Mouse (Mus musculus) right cerebral cortex, postnatal 10 days (tissue): ENCODE data around the gene Rpl23a.

Experiments
- DNase-seq, 2 experiments: peaks; one replicate each; pipeline ENCODE4 v3.0.0; 2021; ENCODE audit warnings: low spot score in 2 of 2

Rpl23a gene

DNA sequence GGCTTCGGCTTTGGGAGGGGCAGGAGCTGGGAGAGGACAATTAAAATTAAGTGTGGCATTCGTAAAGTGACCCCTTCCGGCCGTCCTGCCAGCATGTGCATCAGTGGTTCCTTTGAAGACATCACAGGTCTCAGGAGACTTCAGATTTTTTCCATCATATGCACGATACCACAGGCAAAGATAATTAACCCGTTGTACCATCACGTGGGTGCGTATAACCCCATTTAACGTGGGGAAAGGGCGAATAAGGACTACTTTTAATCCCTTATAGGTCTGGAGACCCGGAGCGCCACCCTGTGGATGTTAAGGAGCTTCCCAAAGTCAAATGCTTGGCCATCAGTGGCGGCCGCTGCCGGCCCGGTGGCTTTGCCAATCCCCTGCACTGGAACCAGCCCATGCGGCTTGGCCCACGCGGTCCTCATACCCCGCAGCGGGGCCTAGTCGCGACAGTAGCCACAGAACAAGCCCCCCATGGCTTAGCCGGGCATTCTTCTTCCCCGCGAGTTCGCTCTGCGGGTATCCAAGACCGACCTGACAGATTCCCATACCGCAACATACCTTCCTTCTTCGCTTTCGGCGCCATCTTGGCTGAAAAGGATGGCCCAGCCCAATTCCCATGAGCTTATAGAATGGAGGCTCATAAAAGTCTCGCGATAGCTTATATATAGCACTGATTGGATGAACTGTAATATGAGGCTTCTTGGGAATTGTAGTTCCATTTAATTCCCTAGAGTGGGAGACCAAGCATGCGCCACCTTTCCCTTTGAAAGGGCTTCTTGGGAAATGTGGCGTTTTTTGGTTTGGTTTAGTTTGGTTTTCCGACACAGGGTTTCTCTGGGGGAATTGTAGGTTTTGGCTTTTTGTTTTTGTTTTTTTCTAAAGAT is at the start of gene Rpl23a:
Gene Rpl23a (minus strand): TSS at position 624 of the 884 bp plus-strand sequence.
- DNase-seq = peak; percentile 89 to 92

GRCm38 (mm10) chr11:78231518-78231917 is 48.1 kb upstream of the Rpl23a start:
- no peak for DNase-seq

- no peak for DNase-seq
Observed at GRCm38 (mm10) chr11:78223586-78223985, 40.2 kb upstream of the Rpl23a start.

DNA sequence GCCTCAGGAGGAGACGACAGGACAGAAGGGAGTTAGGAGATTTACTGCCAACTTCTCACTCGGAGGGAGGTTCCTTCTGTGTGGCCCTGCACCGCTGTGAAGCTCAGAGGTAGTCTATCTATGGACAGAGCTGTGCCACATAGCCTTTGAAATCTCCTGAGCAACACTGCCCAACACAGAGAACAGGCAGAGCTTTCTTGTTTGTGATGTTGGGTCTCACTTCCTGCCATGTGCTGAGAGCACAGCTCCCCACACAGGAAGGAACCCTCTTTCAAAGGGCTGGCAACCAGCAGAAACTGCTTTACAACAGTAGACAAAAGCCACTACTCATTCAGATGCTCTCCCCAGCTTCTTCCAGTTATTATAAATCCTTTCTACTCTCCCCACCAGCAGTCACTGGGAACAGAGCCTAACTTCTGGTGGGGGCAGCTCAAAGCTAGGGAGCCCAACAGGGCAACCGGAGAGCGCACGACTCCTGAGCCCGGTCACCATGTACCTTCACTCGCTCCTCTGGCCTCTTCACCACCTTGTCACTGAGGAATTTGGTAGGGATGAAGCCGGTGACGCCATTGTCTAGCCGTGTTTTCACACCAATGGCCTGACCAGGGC is 32.4 kb upstream of the Rpl23a start:
- peak; percentile 51 to 76 for DNase-seq

- no peak for DNase-seq
Observed at GRCm38 (mm10) chr11:78213086-78213817, 29.9 kb upstream of the Rpl23a start.

DNA sequence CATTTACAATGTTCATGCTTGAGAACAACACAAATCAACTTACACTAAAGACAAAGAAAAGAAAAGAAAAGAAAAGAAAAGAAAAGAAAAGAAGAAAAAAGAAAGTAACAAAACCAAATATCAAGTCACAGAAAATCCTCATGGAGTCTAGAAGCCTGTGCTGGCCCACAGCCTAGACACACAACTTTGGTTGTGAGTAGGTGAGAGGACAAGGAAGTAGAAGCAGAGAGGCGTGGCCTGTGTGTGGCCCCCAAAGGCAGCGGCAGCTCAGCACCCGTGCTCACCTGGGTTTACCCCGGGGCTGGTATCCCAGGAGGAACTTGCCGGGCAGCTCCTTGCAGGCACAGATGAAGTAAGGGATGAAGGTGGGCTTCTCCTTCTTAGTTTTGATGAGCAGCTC is 28.1 kb upstream of the Rpl23a start:
- DNase-seq = no peak

DNA sequence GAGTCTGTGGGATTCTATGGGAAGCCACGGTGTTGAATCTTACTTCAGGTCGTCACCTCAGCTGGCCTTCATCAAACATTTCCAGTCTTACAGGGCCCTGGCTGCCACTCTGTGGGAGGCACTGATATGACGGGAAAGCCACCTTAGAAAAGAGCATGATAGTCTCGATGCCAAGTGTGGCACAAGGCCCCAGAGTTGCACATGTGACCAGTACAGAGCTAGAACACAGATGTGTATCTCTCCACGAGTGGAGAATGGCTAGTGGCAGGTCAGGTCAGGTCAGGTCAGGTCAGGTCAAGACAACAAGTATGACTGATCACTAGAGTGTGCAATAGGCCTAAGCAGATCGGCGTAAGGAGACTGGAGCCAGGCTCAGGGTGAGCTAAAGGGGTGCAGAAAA is 27.2 kb upstream of the Rpl23a start:
- DNase-seq = no peak

- no peak for DNase-seq
Observed at GRCm38 (mm10) chr11:78209886-78210285, 26.5 kb upstream of the Rpl23a start.

GRCm38 (mm10) chr11:78207190-78207589 is 23.8 kb upstream of the Rpl23a start:
- no peak for DNase-seq

- no peak for DNase-seq
Observed at GRCm38 (mm10) chr11:78205361-78206206, 22.2 kb upstream of the Rpl23a start.

DNA sequence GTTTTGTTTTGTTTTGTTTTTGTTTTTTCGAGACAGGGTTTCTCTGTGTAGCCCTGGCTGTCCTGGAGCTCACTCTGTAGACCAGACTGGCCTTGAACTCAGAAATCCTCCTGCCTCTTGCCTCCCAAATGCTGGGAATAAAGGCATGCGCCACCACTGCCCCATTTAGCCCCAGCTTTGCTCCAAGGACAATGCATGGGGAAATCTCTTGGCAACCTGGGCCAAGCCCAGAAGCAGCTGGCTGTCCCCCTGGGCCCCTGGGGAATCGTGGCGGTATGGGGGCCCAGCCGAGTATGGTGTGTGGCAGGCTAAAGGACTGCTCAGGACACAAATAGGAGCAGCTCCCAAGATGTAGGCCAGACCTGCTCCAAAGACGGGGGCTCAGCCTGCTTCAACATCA is 20.9 kb upstream of the Rpl23a start:
- DNase-seq = no peak

DNA sequence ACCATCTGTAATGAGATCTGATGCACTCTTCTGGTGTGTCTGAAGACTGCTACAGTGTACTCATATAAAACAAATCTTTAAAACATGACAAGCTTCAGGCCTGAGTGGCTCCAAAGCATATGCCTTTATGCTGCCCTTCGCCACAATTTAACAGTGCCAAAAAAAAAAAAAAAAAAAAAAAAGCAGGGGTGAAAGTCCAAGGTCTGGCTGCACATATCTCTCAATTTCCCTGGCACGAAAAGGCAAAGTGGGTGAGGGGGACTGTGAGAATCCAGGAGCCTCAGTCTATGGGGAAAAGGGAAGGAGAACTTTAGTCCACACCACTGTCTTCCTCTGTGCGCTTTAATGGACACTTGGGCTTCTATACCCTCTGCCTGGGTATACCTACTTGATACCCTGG is 19.0 kb upstream of the Rpl23a start:
- no peak for DNase-seq

- no peak for DNase-seq
Observed at GRCm38 (mm10) chr11:78195101-78195863, 11.9 kb upstream of the Rpl23a start.

DNA sequence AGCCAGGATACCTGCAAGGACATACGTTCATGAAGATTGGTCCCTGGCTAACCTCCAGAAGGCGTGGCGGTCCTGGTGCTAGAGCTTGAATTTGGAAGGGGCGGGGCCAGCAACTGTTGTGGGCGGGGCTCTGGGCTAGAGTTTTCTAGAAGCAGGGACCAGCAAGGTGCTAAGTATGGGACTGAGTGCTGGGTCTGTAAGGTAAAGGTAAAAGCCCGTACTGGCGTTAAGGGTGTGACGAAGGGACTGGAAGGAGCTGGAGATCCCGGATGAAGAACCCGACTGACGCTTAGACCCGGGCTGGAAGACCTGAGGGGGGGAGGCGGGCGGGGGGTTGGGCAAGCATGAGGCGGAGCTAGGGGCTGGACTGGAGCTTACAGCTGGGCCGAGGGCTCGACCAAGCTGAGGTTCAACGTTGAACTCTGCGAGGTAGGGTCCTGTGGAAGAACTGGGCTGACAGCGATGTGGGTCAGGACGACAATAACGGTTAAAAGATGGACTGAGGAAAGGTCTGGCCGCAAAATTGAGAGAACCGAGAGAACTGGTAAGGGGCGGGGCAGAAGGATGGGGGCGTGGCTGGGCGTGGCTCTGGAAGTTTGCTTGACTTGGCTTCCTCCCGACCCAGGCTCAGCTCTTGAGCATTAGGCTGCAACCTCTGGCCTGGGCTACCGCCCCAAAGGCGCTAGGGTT is 11.2 kb upstream of the Rpl23a start:
- peak in 1 of 2 experiments; percentile 61 for DNase-seq

- DNase-seq = no peak
Observed at GRCm38 (mm10) chr11:78193113-78193512, 9.7 kb upstream of the Rpl23a start, which contains the start of gene Proca1. Gene Proca1 (plus strand): TSS chr11:78193392.

DNA sequence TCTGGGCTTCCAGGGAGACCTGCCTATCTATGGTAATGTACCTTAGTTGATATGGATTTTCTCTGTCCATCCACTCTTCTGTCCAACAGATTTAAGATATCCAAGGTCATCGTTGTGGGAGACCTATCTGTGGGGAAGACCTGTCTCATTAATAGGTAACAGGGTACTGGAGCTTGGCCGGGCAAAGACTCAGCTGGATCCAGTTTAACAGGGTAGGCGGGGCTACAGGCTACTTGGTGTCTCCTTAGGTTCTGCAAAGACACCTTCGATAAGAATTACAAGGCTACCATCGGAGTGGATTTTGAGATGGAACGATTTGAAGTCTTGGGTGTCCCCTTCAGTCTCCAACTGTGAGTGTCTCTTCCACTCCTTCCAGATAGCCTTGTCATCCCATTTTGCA is 6.7 kb upstream of the Rpl23a start:
- no peak for DNase-seq

DNA sequence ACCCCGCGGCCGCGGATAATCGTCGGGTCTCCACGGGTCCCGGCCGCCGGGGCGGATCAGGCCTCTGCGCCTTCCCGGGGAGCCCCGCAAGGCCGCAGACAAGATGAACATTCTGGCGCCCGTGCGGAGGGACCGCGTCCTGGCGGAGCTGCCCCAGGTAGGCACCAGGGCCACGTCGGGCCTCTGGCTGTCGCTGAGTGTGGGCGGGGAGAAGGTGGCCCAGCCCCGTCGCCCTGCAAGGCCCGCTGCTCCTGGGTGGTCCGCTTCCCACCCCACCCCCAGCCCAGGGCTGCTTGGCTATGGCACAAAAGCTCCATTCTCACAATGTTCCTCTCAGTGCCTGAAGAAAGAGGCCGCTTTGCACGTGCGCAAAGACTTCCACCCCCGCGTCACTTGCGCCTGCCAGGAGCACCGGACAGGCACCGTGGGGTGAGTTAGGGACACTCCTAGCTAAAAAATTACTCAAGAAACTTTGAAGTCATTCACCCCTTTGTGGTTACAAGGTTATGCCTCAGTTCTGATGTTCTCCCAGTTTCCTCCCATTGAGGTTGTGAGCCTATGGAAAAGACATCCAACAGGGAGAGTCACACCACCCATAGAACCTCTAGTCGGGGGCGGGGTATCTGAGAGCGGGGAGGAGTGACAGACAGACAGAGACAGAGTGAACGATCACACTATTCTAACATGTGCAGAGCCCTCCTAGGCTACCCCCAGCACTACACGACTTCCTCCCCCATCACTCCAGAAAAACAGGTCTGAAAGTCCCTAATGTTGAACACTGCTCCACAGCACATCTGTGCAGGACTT is 6.1 kb upstream of the Rpl23a start:
- DNase-seq = peak; percentile 89 to 93

GRCm38 (mm10) chr11:78188331-78189233 is 5.2 kb upstream of the Rpl23a start, which contains the start of gene Rab34:
Gene Rab34 (plus strand): TSS chr11:78188430.
- peak; percentile 90 to 92 for DNase-seq
